Mouse (Mus musculus) right cerebral cortex, postnatal 25 days (tissue): ENCODE data around the gene Rfwd3.
"Not testable (repeated sequence)": the region's sequence is repeated elsewhere in the genome, so short reads cannot be mapped to it uniquely, and the experiment has no call there.

Experiments used
- DNase-seq: peaks from one replicate; pipeline ENCODE4 v3.0.0; 2022

The Rfwd3 gene

DNA sequence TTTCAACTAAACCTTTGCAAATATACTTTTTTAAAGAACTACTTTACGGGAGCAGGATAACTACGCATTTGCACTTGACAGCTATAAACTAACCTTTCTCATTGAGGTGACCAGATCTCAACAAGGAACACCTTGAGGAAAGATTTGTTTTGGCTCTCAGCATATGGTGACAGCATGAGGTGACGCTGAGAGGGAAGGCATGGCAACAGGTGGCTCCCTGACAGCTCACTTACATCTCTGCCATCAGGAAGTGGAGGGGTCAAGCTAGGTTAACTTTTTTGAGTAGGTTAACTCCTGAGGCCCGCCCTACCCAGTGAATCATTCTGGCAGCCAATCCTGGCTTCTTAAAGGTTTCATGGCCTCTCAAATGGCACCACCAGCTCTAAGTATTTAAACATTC, 14.4 kb downstream of the Rfwd3 start:
- no peak for DNase-seq

DNA sequence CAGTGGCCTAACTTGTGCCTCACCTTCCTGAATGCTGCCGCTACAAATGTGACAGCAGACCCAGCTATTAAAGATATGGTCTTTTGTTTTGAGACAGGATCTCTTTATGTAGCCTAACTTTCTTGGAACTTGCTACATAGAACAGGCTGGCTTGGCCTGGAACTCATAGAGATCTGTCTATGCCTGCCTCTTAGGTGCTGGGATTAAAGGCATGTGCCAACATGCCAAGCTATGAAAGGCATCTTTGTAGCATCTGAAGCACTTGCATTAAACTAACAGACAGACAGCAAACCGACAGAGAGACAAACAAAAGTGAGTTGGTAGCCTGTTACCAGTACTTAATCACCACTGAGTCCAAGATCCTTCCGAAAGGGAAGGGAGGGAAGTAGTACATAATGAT, 17.9 kb downstream of the Rfwd3 start:
- DNase-seq = no peak

DNA sequence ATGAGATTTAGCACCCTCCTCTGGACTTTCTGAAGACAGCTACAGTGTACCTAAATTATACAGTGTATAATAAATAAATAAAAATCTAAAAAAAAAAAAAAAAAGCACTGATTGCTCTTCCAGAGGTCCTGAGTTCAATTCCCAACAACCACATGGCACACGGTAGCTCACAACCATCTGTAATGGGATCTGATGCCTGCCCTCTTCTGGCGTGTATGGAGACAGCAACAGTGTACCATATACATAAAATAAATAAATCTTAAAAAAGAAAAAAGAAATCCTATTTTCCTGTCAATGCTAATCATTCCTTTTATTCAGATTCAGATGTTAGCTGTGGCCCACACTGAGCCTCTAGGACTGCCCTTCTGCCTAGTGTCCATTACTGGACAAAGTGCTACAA, 31.7 kb downstream of the Rfwd3 start:
- DNase-seq = no peak

GRCm38 (mm10) chr8:111266161-111266560, 33.9 kb downstream of the Rfwd3 start:
- not testable (repeated sequence) for DNase-seq

GRCm38 (mm10) chr8:111264693-111265220, 35.3 kb downstream of the Rfwd3 start:
- DNase-seq = no peak

DNA sequence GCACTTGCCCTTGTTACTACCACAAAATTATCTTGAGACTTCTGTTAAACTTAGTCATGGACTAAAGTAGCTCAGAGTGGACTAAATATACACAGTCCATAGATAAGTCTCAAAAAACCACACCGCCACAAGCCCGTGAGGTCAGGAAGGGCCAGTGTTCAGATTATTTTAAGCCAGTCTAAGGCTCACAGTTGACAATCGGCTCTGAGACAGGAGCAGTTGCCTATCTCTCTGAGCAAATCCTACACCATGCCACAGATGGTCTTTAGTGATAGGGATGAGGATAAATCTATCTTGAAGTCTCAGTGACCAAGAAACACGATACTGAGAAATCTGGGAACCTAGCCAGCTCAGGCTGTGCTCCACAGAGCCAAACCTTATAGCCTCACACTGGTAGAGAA, 38.0 kb downstream of the Rfwd3 start:
- no peak for DNase-seq

- no peak for DNase-seq
These were observed 39.8 kb downstream of the Rfwd3 start for GRCm38 (mm10) chr8:111260251-111260650.

DNA sequence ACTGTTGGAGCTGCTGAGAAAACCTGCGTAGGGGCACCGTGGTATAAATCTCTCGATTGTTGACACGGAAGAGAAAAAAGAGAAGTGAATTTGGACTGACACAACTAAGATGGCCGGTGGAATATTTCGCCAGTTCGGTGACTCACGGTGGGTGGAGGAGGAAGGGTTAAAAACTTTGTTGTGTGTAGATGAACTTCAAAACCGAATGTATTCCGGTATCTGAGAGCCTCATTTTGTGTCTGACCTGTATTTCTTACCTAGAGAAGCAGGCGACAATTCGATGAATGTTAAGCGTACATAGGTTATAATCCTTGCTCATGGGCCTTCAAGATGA, 40.6 kb downstream of the Rfwd3 start:
- no peak for DNase-seq

DNA sequence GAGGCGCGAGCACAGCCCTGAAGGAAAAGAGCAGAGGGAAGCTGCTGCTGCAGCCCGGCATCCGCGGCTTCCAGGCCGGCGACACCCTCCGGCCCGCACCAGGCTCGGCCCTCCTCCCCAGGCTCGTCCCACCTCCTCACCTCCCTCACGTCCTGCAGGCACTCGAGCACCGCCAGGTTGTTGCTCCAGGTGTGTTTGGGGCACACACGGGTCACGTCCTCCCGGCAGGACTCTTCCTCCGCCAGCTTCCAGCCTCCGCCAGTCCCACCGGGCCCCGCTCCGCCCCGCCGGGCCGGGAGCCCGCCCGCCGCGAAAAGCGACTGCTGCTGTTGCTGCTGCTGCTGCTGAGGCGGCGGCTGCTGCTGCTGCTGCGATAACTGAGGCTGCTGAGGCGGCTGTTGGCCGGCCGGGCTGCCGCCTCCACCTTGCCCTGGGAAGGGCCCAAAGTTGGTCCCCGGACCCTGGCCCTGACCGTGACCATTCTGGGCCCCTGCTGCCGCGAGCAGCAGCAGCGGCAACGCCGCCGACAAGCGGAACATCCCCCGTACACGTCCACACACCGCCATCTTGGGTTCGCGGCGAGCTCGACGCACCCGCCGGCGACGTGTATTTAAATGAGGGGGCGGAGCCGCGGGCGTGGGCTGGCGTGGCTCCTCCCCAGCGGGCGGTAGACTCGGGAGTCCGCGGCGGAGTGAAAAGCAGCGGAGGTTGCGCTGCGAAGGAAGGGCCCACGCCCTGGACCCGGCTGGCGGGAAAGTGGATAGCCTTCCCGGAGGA, 41.2 kb downstream of the Rfwd3 start, which contains the start of gene Glg1:
Gene Glg1 (minus strand): TSS at position 586 of the 777 bp plus-strand sequence.
- peak; percentile 93 for DNase-seq

DNA sequence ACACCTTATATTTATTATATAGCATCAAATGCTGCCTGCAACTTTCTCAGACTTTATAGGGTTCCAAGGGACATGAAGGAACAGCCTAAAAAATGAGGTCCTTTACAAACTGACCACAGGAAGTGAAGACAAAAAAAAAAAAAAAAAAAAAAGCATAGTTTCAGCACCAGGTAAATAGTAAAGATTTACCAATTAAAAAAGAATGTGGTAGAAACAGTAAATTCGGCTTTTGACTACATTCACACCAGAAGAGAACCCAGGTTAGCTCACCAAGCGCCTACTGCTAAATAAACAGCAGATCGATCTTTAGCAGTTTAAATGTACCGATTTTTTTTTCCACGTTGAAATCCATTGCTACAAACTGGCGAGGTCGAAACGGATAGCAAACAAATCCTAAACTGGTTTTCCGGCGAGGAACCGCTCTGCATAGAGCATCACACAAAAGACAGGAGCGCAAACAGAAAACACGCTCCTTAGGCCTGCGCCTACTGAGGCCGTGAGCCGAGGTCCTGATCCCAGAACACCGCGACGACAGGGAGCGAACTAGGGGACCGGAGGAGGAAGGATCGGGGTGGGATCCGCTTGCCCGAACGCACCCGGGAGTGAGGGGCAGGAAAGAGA, 41.9 kb downstream of the Rfwd3 start:
- DNase-seq = no peak

- DNase-seq = no peak
These were observed 47.4 kb downstream of the Rfwd3 start for GRCm38 (mm10) chr8:111252487-111253112.

DNA sequence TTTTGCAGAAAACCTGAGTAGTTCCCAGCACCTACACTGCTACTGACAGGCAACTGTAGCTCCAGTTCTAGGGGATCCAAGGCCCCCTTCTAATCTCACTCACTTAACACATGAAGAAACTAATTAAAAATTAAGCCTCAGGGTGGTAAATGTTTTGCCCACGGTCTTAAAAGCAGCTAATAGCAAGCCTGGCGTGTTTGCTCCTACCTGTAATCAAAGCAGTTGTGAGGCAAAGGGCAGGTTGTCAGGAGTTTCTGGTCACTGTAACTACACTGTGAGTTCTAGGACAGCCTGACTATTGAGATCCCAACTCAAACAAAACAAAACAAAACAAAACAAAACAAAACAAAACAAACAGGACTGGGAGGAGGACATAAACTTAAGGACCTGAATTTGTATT, 49.9 kb downstream of the Rfwd3 start:
- no peak for DNase-seq

- no peak for DNase-seq
These were observed 51.9 kb downstream of the Rfwd3 start for GRCm38 (mm10) chr8:111248136-111248535.

- not testable (repeated sequence) for DNase-seq
These were observed 53.2 kb downstream of the Rfwd3 start for GRCm38 (mm10) chr8:111246864-111247263.

DNA sequence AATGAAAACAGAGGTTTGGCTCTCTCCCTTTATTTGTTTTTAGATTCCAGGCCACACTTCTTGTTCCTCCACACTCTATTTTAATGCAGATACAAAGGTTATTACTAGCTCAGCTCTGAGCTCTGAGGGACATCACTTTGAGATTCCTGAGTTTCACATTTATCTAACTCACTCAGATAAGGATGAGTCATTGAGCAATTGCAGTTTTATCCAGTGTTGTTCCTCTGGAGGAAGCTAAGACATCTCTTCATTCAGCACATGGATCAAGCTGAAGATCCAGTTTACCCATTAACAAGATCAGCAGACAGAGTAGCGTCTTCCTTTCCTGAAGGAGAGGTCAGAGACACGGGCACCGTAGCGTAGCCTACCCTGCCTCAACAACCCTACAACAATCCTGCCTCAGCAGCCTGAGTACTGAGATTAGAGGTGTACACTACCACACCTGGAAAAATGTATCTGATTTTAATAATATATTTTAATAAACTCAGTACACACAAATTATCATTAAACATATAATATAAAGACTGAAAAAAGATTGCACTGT, 53.7 kb downstream of the Rfwd3 start:
- no peak for DNase-seq

DNA sequence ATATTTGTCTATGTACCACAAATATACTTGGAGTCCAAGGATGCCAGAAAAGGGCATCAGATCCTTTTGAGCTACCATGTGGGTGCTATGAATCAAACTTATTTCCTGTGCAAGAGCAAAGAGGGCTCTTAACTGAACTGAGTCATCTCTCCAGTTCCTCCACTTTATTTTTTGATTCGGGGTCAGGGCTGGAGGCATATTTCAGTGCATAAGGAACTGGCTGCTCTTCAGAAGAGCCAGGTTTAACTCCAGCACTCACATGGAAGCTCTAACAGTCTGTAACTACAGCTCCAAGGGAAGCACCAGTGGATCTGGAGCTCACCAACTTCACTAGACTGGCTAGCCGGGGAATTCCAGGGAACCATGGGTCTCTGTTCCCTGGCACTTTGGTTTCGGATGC, 62.7 kb downstream of the Rfwd3 start:
- no peak for DNase-seq

- no peak for DNase-seq
These were observed 66.3 kb downstream of the Rfwd3 start for GRCm38 (mm10) chr8:111233730-111234129.

DNA sequence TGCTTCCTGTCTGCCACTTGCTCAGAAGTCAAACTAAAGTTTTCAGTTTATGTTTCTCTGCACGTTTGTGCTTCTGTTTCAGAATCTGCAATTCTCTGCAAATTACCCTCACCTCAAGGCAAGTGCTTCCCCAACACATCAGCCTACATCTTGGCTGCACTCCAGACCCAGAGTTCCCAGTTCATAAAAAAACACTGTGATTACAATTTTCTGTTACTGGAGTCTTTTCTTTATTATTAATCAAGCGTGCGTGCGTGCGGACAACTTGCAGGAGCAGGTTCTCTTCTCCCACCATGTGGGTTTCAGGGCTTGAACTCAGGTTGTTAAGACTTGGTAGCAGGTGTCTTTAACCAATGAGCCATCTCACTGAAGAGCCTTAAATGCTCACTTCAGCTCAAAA, 75.9 kb downstream of the Rfwd3 start:
- DNase-seq = no peak
